Comparison of ENCODE assay signal across 13 mouse cellular contexts in the genomic region with DNA sequence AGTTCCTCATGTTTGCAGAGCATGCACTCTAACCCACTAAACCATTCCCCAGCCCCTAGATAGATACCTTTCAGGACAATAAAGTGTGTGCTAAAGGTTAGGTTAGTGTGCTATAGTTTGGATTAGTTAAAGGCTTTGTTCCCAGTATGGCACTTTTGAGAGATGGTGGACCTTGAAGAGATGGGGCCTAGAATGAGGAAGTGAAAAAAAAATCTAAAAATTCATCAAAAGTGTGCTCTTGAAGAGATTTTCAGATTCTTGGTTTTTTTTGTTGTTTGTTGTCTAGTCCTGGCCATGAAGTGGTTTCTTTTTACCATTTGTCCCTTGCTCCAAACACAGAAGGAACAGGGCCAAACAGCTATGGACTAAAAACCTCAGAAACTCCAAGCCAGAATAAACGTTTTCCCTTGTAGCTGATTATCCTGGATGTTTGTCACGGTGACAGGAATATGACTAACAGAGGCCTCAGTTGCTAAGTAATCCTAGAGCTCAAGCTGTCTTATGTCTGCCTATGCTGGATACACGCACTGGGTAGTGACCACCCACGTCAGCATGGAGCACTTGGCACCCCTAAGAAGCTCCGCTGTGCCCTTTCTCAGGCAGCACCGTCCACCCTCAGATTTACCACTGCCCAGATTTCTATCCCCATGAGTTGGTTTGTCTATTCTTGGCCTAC. TPM values are rescaled to one million over a fixed set of nuclear protein-coding genes. Genes with fewer than 3 reads are reported as not detected.
A peak's percentile ranks its signal among the peaks of the same experiment; 100 is the strongest.
DNase-seq lines count a peak whose midpoint lies in the region; ATAC-seq lines count a peak whose summit lies in the region.
"Had no signal": no experiment of that assay in that cellular context is flagged by ENCODE, and none has a peak within 500 bp of the region (broad histone marks: within the 10 kb centered on the region; RNA-seq: fewer than 3 reads in every experiment).

No protein-coding gene starts in this region.

- no peak for ATAC-seq in erythroid progenitor cell, adult 5-6 weeks (replicated peaks; ENCODE audit: low FRiP score, poor library complexity, severe bottlenecking)
- ATAC-seq: forebrain, postnatal 0 days; Patski had no signal

- DNase-seq in frontal cortex, postnatal 36 days (ENCODE audit: low spot score in 2 of 2), result peak; percentile 36 to 37
- no peak for DNase-seq in frontal cortex, postnatal 25 days (ENCODE audit: low spot score in 2 of 2)
- DNase-seq in layer of hippocampus, adult 9-11 months, result peak; percentile 54
- no peak for DNase-seq in layer of hippocampus, postnatal 25 days (ENCODE audit: extremely low spot score in 1 of 2, low spot score in 1 of 2)
- DNase-seq in right cerebral cortex, postnatal 25 days, result peak; percentile 34
- no peak for DNase-seq in right cerebral cortex, postnatal 14 days
- DNase-seq in testis, postnatal 10 days (ENCODE audit: low spot score), result no peak
- DNase-seq: cerebellum, postnatal 25 days; forebrain, postnatal 0 days; lung, postnatal 10 days; thymus, postnatal 25 days had no signal

RNA-seq across cellular contexts. Expression of a gene that starts 48.6 kb away (rescaled TPM):
- total RNA-seq in layer of hippocampus, postnatal 25 days (2021), result 10 to 100 TPM; 40.8 to 49.8 TPM
- total RNA-seq in erythroid progenitor cell, adult 5-6 weeks (2015; ENCODE audit: low replicate concordance), result 42.2 and 63.7 TPM in 2 replicates
- 53.3 and 72.6 TPM in 2 replicates for total RNA-seq in erythroid progenitor cell, adult 5-6 weeks (2017; ENCODE audit: low replicate concordance)

Comparison
In these comparisons a context has a peak if more than half of its experiments do, and no peak if none do; other contexts are left out.
1. DNase-seq: peak in frontal cortex, postnatal 36 days (2 of 2), layer of hippocampus, adult 9-11 months (single experiment) and right cerebral cortex, postnatal 25 days (single experiment); none in frontal cortex, postnatal 25 days (0 of 2), layer of hippocampus, postnatal 25 days (0 of 2), right cerebral cortex, postnatal 14 days (single experiment) and testis, postnatal 10 days (single experiment).